Mouse (Mus musculus) macrophage (primary cell): ENCODE results near the gene Espn. TPM values are rescaled to one million over a fixed set of nuclear protein-coding genes. Genes with fewer than 3 reads are reported as not detected.

Experiments
- H3K27ac ChIP-seq: fragments of 350-480 bp; formaldehyde crosslinking; 2 replicates; pipeline ENCODE4 v1.9.0; 2021
- H3K36me3 ChIP-seq: fragments of 350-480 bp; formaldehyde crosslinking; 2 replicates; pipeline ENCODE4 v1.9.0; 2021; ENCODE audit errors: inconsistent target
- H3K4me3 ChIP-seq: fragments of 350-480 bp; formaldehyde crosslinking; 2 replicates; pipeline ENCODE4 v1.9.0; 2021; ENCODE audit errors: inconsistent target
- H3K79me2 ChIP-seq: fragments of 350-480 bp; formaldehyde crosslinking; 2 replicates; pipeline ENCODE4 v1.9.0; 2021; ENCODE audit errors: inconsistent target
- WGBS: methylation state at CpG from one replicate; pipeline ENCODE4 v1.1.7; 2026; ENCODE audit warnings: inconsistent platforms; ENCODE audit not compliant: missing documents; 5-methylcytosine and 5-hydroxymethylcytosine counted together
- polyA plus RNA-seq: library from polyadenylated mRNA; stranded (reverse); fragments of 250-400 nt; gene quantifications from 3 replicates; pipeline ENCODE4 v1.2.4, GENCODE M21; 2018; ENCODE audit warnings: inconsistent platforms

Espn gene
- polyA plus RNA-seq, 1 experiment from 2014 or later, result 0.34 TPM

DNA sequence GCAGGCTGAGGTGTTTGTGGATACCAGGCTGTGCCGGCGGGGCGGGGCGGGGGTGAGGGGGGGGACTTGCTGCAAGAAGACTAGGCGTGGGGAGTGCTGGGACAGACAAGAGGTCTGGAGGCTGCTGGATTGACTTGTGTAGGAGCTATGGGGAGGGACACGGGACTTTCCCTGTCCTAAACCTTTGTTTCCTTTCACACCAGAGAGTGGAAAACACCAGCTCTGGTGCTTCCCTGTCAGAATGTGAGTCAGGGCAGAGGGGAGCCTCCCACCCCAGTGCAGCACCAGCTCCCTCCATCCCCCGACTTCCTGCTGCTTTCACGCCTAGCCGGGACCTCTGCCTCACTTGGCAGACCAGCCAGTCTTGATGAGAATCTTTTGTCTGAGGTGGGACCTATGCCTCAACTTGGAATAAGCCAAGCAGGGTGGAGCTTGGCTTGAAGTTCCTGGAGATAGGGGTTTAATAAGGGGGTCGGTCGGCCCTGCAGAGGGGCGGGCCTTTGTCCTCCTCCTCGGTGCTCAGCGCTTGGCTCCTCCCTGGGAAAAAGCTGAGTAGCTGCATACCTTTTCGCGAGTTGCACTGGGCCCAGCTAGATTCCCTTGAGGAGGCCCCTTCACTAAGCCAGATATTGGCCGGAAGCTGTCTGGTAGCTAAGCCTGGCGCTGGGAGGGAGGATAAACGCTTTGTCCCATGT is 33.5 kb upstream of the Espn start:
- Histone ChIP-seq H3K27ac (peak overlapping the region; percentile 35), H3K79me2 (peaks cover 45% of the 10 kb centered on the region), H3K36me3 (no peaks in the 10 kb centered on the region), H3K4me3 (no peak overlapping the region)
- WGBS, result 39% methylated on average over 16 of the region's 19 CpGs

DNA sequence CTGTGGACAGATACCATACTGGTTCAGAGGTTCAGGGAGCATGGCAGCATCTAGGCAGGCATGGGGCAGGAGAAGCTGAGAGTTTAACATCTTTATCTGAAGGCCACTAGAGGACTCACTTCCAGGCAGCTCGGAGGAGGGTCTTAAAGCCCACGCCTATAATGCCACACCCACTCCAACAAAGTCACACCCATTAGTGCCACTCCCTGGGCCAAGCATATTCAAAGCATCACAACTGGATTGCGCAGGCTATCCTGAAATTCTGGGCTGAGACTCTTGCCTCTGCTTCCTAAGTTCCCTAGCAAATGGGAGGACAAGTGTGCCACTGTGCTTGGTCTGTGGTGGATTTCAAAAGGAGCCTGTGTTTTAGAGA is 33.0 kb upstream of the Espn start:
- WGBS, result 40% methylated on average over 3 of the region's 3 CpGs
- no peaks in the 10 kb centered on the region for H3K36me3 ChIP-seq
- peaks cover 50% of the 10 kb centered on the region for H3K79me2 ChIP-seq
- peak overlapping the region; percentile 35 for H3K27ac ChIP-seq
- no peak overlapping the region for H3K4me3 ChIP-seq

DNA sequence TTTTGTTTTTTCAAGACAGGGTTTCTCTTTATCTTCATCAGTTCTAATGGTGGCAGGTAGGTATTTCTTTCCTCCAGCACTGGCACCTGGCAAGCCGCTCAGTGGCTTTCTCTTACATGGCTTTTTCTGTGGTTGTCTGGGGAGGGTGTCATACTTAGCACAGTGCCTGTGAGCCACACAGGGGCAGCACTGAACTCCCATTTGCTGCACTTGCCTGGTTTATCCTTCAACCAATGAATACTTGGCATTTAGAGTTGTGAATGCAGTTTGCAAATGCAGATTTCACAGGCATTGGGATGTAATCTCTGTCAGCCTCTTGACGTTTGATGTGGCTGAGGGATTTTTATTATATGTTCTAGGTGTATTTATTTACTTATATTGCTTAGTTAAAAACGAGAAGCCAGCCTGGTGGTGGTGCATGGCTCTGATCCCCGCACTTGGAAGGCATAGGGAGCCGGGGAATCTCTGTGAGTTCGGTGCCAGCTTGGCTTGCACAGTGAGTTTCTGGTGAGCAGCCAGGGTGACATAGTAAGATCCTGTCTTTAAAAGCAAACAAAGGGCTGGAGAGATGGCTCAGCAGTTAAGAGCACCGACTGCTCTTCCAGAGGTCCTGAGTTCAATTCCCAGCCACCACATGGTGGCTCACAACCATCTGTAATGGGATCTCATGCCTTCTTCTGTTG is 32.3 kb upstream of the Espn start:
- WGBS, result 78% methylated on average over 7 of the region's 7 CpGs

DNA sequence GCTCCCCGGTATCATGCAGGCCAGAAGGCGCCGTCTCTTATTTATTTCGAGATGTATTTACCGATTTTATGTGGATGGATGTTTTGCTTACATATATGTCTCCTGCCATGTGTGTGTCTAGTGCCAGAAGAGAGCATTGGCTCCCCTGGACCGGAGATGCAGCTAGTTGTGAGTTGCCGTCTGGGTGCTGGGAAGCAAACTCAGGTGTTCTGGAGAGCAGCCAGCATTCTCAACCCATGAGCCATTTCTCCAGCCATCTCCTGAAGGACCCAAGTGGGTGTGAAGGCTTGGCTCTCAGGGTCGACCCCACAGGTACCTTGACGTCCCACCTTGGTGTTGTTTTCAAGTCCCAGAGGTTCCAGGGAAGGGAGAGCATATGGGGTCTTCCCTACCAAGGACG is 30.0 kb upstream of the Espn start:
- Histone ChIP-seq H3K36me3 (no peaks in the 10 kb centered on the region), H3K79me2 (peaks cover 47% of the 10 kb centered on the region), H3K4me3 (no peak overlapping the region), H3K27ac (no peak overlapping the region)
- 95% methylated on average over 10 of the region's 10 CpGs for WGBS

More for the DNA sequence above, 32.3 kb upstream of the Espn start:
- no peak overlapping the region for H3K4me3 ChIP-seq
- no peak overlapping the region for H3K27ac ChIP-seq
- peaks cover 56% of the 10 kb centered on the region for H3K79me2 ChIP-seq
- H3K36me3 ChIP-seq, result no peaks in the 10 kb centered on the region

DNA sequence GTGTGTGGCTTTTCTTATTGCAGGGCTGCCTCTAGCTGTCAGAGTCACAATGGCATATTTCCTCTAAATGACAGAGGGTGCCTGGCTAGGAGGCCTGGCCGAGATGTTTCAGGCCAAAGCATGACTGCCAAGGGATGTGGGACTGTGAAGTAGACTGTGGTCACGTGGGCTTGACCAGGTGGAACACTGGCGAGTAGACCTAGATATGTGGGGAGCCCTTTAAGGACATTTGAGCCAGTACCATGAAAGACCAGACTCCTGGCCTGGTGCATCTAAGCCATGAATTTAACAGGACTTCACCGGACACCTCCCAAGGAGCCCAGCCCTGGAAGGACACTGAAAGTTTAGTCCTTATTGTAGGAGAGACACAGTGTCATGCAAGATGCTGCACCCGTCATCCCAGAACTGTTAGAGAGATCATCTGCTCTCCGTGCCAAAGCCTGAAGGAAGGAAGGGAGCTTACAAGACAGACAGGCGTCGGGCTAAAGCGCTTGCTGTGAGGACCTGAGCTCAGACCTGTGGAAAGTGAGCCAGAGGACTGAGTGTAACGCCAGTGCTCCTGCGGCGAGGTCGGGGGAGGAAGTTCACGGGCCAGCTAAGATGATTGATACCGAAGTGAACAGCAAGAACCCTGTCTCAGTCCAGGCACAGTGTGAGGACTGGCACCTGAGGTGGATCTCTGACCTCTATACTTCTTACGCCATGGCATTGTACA is 27.9 kb upstream of the Espn start:
- H3K27ac ChIP-seq, result no peak overlapping the region
- no peak overlapping the region for H3K4me3 ChIP-seq
- H3K79me2 ChIP-seq, result peaks cover 47% of the 10 kb centered on the region
- 82% methylated on average over 16 of the region's 16 CpGs for WGBS
- no peaks in the 10 kb centered on the region for H3K36me3 ChIP-seq

DNA sequence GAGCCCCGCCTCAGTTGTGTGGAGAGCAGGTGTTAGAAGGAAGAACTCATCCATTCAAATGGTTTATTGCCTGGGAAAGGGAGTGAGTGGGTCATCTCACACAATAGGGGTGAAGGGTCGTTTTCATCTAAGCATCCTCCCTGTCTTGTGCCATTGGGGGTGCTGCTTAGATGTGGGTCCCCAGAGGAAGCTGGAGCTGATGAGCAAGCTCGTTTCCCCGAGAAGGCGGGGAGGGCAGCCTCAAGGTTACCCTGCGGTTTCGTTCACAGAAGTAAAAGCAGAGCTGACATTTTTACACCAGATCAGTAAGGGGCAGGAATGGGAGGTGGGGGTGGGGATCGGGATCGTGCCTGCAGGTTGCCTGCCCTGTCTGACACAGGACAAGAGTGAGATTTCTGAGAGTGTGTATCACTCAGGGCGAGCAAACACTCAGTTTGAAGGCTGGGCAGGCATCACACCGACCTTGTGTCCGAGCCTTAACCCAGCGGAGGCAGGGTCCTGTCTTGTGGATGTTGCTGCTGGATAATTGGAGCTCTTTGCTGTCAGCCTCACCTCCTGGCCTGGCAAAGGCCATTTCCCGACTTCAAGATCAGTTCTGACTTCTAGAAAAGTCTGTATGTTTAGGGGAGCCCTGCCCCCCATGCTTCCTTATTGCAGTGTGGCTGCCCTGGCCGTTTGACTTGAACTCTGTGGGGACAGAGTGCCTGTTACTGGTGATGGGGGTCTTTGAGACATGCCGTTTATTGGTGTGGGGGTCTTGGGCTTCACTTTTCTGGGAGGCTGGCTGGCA is 26.9 kb upstream of the Espn start:
- H3K27ac ChIP-seq, result peak overlapping the region; percentile 32
- WGBS, result 7% methylated on average over 16 of the region's 16 CpGs

DNA sequence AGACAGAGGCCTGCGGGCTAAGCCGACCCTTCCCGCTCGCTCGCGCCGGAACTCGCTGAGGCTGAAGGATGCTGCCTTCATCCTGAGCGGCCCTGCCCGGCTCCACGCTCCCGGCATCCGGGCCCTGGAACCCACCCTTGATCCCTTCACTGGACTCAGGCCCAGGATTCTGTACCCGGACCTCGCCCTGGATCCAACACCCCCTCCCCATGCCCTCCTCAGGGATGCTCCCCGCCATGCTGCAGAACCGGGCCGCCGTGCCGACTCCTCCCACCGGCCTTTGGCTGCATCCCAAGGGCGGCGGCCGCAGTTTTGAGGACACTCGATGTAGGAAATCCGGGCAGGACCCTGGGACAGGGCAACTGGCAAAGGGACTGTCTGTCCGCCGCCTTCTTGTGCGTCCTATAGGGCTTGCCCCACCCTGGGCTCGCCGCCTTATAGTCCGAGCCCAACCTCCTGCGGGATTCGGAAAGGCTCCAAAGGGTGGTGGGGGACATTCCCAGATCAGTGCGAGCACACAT is 26.2 kb upstream of the Espn start:
- WGBS, result under 1% methylated on average over 35 of the region's 35 CpGs
- no peaks in the 10 kb centered on the region for H3K36me3 ChIP-seq
- H3K79me2 ChIP-seq, result peaks cover 47% of the 10 kb centered on the region
- H3K4me3 ChIP-seq, result peak overlapping the region; percentile 57
- peak overlapping the region; percentile 32 for H3K27ac ChIP-seq

More for the DNA sequence above, 26.9 kb upstream of the Espn start:
- Histone ChIP-seq H3K36me3 (no peaks in the 10 kb centered on the region), H3K79me2 (peaks cover 47% of the 10 kb centered on the region), H3K4me3 (peak overlapping the region; percentile 57)

DNA sequence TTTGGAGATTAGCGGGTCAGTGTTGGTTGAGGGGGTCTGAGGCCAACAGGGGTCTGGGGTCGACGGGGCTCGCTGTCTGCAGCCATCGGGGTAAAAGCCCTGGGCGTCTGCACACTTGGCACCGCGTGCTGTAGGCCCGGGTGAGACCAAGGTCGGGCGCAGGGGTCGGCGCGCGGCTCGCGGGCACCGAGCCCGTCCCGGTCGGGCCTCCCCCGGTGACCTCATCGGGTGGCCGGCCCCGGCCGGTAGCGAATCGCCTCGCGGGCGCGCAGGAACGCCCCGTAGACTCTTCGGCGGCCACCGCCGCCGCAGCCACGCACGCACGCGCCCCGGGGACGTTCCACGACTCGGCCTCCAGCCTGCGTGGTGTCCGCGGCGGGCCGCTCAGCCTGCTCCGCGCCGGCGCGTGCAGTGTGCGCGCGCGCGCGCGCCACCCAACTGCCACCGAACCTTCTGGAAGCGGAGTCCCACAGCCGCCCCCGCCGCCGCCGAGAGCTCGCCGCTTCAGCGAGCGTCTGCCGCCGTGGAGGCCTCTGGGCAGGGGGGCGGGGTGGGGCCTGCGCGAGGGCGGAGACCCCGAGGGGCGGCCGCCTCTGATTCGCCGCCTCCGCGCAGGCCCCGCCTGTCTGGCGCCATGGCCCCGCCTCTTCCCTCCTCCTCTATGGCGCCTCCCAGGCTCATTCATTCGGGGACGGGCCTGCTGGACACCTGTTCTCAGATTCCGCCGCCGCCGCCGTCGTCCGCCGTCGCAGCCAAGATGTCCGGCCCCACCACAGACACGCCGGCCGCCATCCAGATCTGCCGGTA is 25.6 kb upstream of the Espn start, which contains the start of gene Acot7:
Gene Acot7, plus strand, starts transcription at position 598 of the 807 bp plus-strand sequence.
- Histone ChIP-seq H3K4me3 (peak within 1 kb of the TSS; percentile 57), H3K79me2 (peaks cover 43% of the 10 kb centered on the region), H3K36me3 (no peaks in the 10 kb centered on the region), H3K27ac (peak within 1 kb of the TSS; percentile 32)
- WGBS, result under 1% methylated on average over 106 of the region's 108 CpGs

DNA sequence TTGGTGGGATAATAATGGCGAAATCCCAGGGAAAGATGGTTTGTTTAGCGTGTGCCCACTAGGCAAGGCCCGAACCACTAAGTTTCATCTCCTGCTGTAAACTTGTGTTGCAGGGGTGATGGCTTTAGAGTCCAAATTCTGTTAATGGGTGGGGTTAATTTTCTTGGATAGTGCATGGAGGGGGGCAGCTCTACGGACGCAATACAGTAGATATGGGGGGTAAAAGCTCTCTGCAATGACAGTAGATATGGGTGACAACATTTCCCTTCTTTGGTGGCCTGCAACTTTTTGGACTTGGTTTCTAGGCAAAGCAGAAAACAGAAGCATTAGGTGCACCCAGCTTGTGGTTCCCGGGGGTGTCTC is 25.0 kb upstream of the Espn start:
- H3K36me3 ChIP-seq, result no peaks in the 10 kb centered on the region
- H3K27ac ChIP-seq, result no peak overlapping the region
- WGBS, result 9% methylated on average over 6 of the region's 6 CpGs
- H3K79me2 ChIP-seq, result peaks cover 37% of the 10 kb centered on the region
- H3K4me3 ChIP-seq, result peak overlapping the region; percentile 24

DNA sequence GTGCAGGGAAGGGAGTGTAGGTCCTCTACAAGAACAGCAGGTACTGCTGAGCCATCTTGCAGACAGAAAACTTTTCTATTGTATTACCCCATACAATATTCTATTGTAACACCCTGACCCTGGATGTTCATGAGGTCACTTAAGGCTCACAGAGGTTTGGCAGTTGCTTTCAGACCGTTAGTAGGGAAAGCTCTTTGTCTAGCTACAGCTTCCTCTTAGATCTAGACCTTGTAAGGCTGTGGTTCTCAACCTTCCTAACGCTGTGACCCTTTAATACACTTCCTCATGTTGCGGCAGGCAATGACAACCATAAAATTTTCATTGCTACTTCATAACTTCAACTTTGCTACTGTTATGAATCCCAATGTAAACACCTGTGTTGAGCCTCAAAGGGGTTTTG is 24.5 kb upstream of the Espn start:
- Histone ChIP-seq H3K27ac (no peak overlapping the region), H3K79me2 (peaks cover 32% of the 10 kb centered on the region), H3K4me3 (no peak overlapping the region), H3K36me3 (no peaks in the 10 kb centered on the region)
- 3% methylated on average over 3 of the region's 3 CpGs for WGBS

DNA sequence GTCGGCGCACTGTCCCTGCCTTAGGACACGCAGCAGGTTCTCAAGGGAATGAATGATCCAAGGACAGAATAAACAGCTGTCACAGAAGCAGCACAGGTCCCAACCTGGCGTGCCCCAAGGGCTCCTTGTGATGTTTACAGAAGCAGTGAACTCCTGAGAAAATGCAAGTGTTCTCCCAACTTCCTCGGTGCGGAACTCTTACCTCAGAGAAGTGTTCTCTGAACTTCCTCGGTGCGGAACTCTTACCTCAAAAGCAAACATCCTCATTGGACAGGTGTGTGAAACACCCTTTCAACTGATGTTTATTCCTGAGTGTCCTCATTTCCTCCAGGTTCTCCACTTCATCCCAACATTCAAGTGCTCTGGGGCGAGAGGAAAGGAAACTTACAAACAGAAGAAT is 21.8 kb upstream of the Espn start:
- WGBS, result 92% methylated on average over 9 of the region's 9 CpGs
- peaks cover 5% of the 10 kb centered on the region; the same call in 1 of the 2 replicates for H3K79me2 ChIP-seq
- H3K27ac ChIP-seq, result no peak overlapping the region
- no peak overlapping the region for H3K4me3 ChIP-seq
- H3K36me3 ChIP-seq, result no peaks in the 10 kb centered on the region

DNA sequence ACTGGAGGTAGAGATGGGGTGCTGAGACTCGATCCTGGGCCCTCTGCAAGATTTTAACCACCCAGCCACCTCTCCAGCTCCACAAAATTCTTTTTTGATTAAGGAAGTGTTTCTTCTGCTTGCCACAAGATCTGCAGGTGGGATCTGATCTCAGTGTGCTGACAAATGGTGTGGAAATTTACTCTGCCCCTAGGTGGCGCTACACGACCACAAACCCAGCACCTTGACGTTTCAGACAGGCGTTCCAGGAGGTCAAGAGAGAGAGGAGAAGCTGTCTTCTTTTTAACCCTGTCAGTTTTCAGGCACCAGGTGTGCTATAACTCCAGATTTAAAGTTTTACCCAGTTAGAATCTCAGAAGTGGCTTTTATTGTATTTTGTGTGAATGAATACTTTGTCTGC is 20.9 kb upstream of the Espn start:
- no peaks in the 10 kb centered on the region for H3K36me3 ChIP-seq
- no peak overlapping the region for H3K27ac ChIP-seq
- 3% methylated on average over 5 of the region's 5 CpGs for WGBS
- no peak overlapping the region for H3K4me3 ChIP-seq
- H3K79me2 ChIP-seq, result no peaks in the 10 kb centered on the region

DNA sequence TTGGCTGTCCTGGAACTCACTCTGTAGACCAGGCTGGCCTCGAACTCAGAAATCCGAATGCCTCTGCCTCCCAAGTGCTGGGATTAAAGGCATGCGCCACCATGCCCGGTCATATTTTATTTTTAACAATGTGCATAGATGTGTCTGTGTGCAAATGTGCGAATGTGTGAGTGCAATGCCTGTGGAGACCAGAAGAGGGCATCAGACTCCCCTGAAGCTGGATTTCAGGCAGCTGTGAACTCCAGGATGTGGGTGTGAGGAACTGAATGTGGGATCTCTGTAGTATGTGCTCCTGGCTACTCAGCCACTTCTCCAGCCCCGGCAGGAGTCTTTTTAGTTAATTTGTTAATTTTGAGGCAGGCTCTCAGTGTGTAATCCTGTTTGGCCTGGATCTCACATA is 19.4 kb upstream of the Espn start:
- no peaks in the 10 kb centered on the region for H3K79me2 ChIP-seq
- no peaks in the 10 kb centered on the region for H3K36me3 ChIP-seq
- 90% methylated on average over 6 of the region's 6 CpGs for WGBS
- H3K27ac ChIP-seq, result no peak overlapping the region
- no peak overlapping the region for H3K4me3 ChIP-seq

DNA sequence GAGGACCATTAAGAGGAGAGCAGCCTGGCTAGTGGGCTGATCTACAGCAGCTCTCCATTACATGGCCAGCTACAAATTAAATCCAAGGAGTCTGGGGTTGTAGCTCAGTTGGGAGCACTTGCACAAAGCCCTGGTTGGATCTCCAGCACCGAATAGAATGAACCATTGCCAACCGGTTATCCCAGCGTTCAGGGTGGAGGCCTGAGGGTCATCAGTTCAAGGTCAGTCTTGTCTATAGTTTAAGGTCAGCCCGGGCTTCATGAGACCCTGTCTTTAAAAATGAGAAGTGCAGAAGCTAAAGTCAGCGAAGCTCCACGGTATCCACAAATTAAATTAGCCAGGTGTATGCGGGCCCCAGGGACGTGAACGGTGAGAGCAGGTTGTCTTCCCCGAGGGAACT is 18.1 kb upstream of the Espn start:
- Histone ChIP-seq H3K27ac (no peak overlapping the region), H3K4me3 (no peak overlapping the region), H3K79me2 (no peaks in the 10 kb centered on the region), H3K36me3 (no peaks in the 10 kb centered on the region)
- 94% methylated on average over 10 of the region's 10 CpGs for WGBS
